Mouse (Mus musculus): Measurements from ENCODE around the gene H2al1c. TPM values are rescaled to one million over a fixed set of nuclear protein-coding genes. Genes with fewer than 3 reads are reported as not detected.

H2al1c gene
- polyA plus RNA-seq, 1 experiment, result not detected

Other genes starting within 250 kb of the H2al1c start
- gene H2al1a, start 6.4 kb upstream of the H2al1c start, polyA plus RNA-seq (2012; rRNA removed), result not detected in 2 replicates
- not detected in 2 replicates for gene H2al1b, start 3.2 kb upstream of the H2al1c start, polyA plus RNA-seq (2012; rRNA removed)
- not detected in 2 replicates for gene H2al1d, start 3.2 kb downstream of the H2al1c start, polyA plus RNA-seq (2012; rRNA removed)
- gene H2al1e, start 6.3 kb downstream of the H2al1c start, polyA plus RNA-seq (2012; rRNA removed), result not detected in 2 replicates
- gene H2al1f, start 9.5 kb downstream of the H2al1c start, polyA plus RNA-seq (2012; rRNA removed), result not detected in 2 replicates
- not detected in 2 replicates for gene H2al1g, start 12.6 kb downstream of the H2al1c start, polyA plus RNA-seq (2012; rRNA removed)
- gene H2al1h, start 15.8 kb downstream of the H2al1c start, polyA plus RNA-seq (2012; rRNA removed), result not detected in 2 replicates
- gene H2al1i, start 19.0 kb downstream of the H2al1c start, polyA plus RNA-seq (2012; rRNA removed), result not detected in 2 replicates
- gene H2al1j, start 22.2 kb downstream of the H2al1c start, polyA plus RNA-seq (2012; rRNA removed), result not detected in 2 replicates

All from urinary bladder, adult 2 months (tissue).